ENCODE assay signal across 8 mouse cellular contexts in the genomic region with DNA sequence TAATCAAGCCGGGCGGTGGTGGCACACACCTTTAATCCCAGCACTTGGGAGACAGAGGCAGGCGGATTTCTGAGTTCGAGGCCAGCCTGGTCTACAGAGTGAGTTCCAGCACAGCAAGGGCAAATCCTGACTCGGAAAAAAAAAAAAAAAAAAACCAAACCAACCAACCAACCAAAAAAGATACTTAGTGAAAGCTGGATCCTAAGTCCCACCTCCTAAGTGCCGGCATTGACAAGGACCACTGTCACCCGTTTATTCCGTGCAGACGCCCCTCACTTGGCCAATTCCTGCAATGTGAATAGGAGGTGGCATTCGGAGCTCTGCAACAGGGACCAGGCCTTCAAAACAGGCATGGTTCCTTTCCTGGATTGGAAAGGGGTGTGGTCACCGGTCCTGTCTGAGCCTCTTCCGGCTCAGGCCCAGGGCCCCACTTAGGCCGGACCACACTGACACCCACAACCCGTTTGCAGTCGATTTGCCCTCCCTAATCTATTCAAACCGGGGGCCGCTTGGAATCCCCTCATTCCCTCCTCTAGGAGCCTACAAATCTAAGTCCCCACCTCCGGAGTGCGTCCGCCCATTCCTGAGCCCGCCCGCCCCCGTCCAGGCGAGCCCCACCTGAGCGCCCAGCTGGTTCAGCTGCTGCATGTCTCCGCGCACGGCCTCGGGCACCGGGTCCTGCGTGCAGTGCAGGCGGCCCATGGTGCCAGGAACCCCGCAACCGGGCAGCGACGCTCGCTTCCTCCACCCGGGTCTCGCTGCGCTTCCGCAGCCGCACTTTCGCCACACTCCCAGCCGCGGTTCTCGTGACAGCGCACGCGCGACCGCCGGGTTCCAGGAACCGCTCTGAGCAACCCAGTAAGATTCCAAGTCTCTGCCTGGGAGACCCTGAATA. TPM values are rescaled to one million over a fixed set of nuclear protein-coding genes. Genes with fewer than 3 reads are reported as not detected.
DNase-seq lines count a peak whose midpoint lies in the region; ATAC-seq and TF ChIP-seq lines count a peak whose summit lies in the region.

A gene (minus strand): TSS at position 806 of the 895 bp plus-strand sequence.

- peak; percentile 91 for DNase-seq in ZHBTc4 (ENCODE audit: low read depth, low spot score)
- DNase-seq in gastrocnemius, adult 8-10 months (ENCODE audit: low spot score in 2 of 2), result peak; percentile 69 to 72
- peak; percentile 91 for DNase-seq in hindbrain, postnatal 0 days (ENCODE audit: low spot score)
- peak; percentile 83 to 89 for DNase-seq in left cerebral cortex, adult 2 months (ENCODE audit: extremely low spot score in 1 of 2, low spot score in 2 of 2)
- peak; percentile 78 for DNase-seq in retina, postnatal 7 days (ENCODE audit: low read depth, low spot score)
- peak; percentile 77 to 92 for DNase-seq in urinary bladder, adult 18-20 months (ENCODE audit: low spot score in 2 of 2)

- peak; percentile 92 for ATAC-seq in common myeloid progenitor, adult 5-6 weeks (replicated peaks; ENCODE audit: low read depth, poor library complexity, severe bottlenecking)
- ATAC-seq in hindbrain, postnatal 0 days, result peak; percentile 87

- H3K36me3 ChIP-seq in hindbrain, postnatal 0 days (ENCODE audit: insufficient read depth, low read length), result peaks cover 12% of the 10 kb centered on the region; the same call in 1 of the 2 replicates
- H3K36me3 ChIP-seq in macrophage (ENCODE audit: inconsistent target), result peaks cover 20% of the 10 kb centered on the region; the same call in 1 of the 2 replicates

- H3K79me2 ChIP-seq in macrophage (ENCODE audit: inconsistent target), result peaks cover 32% of the 10 kb centered on the region

- H3K4me3 ChIP-seq in hindbrain, postnatal 0 days (ENCODE audit: low read length), result peak within 1 kb of the TSS; percentile 86
- H3K4me3 ChIP-seq in left cerebral cortex, adult 2 months, result peak within 1 kb of the TSS; percentile 98
- H3K4me3 ChIP-seq in macrophage (ENCODE audit: inconsistent target), result peak within 1 kb of the TSS; percentile 68

- 0 out of 2 replicates have a peak, but pooled peaks cover 4% of the 10 kb centered on the region for H3K4me1 ChIP-seq in hindbrain, postnatal 0 days (ENCODE audit: insufficient read depth, low read length)

- H3K9me3 ChIP-seq in hindbrain, postnatal 0 days (ENCODE audit: low read length), result no peaks in the 10 kb centered on the region

- peak within 1 kb of the TSS; percentile 75 for H3K4me2 ChIP-seq in hindbrain, postnatal 0 days (ENCODE audit: low read depth, low read length)

- H3K27ac ChIP-seq in hindbrain, postnatal 0 days, result peak within 1 kb of the TSS; percentile 92
- H3K27ac ChIP-seq in left cerebral cortex, adult 2 months, result peak within 1 kb of the TSS; percentile 92
- peak within 1 kb of the TSS; percentile 73 for H3K27ac ChIP-seq in macrophage

- H3K9ac ChIP-seq in hindbrain, postnatal 0 days (replicated peaks; ENCODE audit: low read length), result peak within 1 kb of the TSS; percentile 95

- no peaks in the 10 kb centered on the region for H3K27me3 ChIP-seq in hindbrain, postnatal 0 days (ENCODE audit: insufficient read depth, low read length)

- intact Hi-C loops in left cerebral cortex, adult 2 months (cut with DNase I), result no loop called here

- WGBS in hindbrain, postnatal 0 days, result 4% methylated on average over 53 of the region's 53 CpGs
- WGBS in macrophage (ENCODE audit: missing documents), result 2% methylated on average over 51 of the region's 53 CpGs

- no peak for TF ChIP-seq CTCF in hindbrain, postnatal 0 days (IDR thresholded peaks at IDR 0.05; ENCODE audit: low read depth)
- TF ChIP-seq CTCF in left cerebral cortex, adult 2 months (IDR thresholded peaks at IDR 0.05), result no peak

RNA-seq across cellular contexts. Expression of the gene that starts here (rescaled TPM):
- 28.0 and 33.3 TPM in 2 replicates for total RNA-seq in common myeloid progenitor, adult 5-6 weeks (2017)
- 10 to 100 TPM; 10.1 to 11.2 (median 10.2) TPM for total RNA-seq in gastrocnemius, adult 8-10 months (2022)
- 21.2 and 25.7 TPM in 2 replicates for total RNA-seq in hindbrain, postnatal 0 days (2014; rRNA removed)
- 88.0 and 93.4 TPM in 2 replicates for polyA plus RNA-seq in hindbrain, postnatal 0 days (2015; fragmentation: Nextera tagmentation; extraction: Ambion mirVana)
- total RNA-seq in left cerebral cortex, adult 2 months (2021), result 10 to 100 TPM; 26.2 to 27.1 TPM
- total RNA-seq in macrophage (2018; cell fraction: chromatin; rRNA removed), result 10 to 100 TPM in 24 of 26 experiments, 1 to 10 TPM in 2; 6.3 to 69.6 (median 31.5) TPM
- total RNA-seq in macrophage (2018; cell fraction: cytosol; rRNA removed), result 10 to 100 TPM; 29.5 to 49.8 (median 44.7) TPM
- 10 to 100 TPM in 25 of 26 experiments, 1 to 10 TPM in 1; 9.1 to 46.5 (median 21.6) TPM for total RNA-seq in macrophage (2018; cell fraction: nucleus; rRNA removed)
- polyA plus RNA-seq in macrophage (2018), result 43.4 to 46.2 TPM (median 43.5 TPM) in 3 replicates

Comparison
In these comparisons a context has a peak if more than half of its experiments do, and no peak if none do; other contexts are left out.
1. Peak in every context shown above with its lines: DNase-seq, ATAC-seq, H3K4me3 ChIP-seq and H3K27ac ChIP-seq.